Mouse (Mus musculus): Measurements from ENCODE around the gene Golt1a.

- peak; percentile 20; the same call in 1 of the 2 replicates for TF ChIP-seq CTCF (IDR thresholded peaks at IDR 0.05; ENCODE audit: insufficient read depth, low read length)
- TF ChIP-seq POLR2A (IDR thresholded peaks at IDR 0.05; ENCODE audit: borderline replicate concordance, extremely low read depth, low read depth, low read length), result no peak
Measured at GRCm38 (mm10) chr1:133307318-133307717, 2.3 kb upstream of the Golt1a start.
